Mouse (Mus musculus): Measurements from ENCODE around the gene Top2a. TPM values are rescaled to one million over a fixed set of nuclear protein-coding genes. Genes with fewer than 3 reads are reported as not detected.
"Not testable (repeated sequence)": the region's sequence is repeated elsewhere in the genome, so short reads cannot be mapped to it uniquely, and the experiment has no call there.

Gene Top2a
- total RNA-seq, 2 experiments from 2014 or later = 4.1 to 4.9 TPM

- intact Hi-C loops (cut with DNase I) = no loop called here
- no peak for DNase-seq (ENCODE audit: low spot score in 2 of 2)
Measured at GRCm38 (mm10) chr11:98995987-98996386, 28.0 kb downstream of the Top2a start.

GRCm38 (mm10) chr11:98990866-98991265, 33.1 kb downstream of the Top2a start:
- no peak for DNase-seq (ENCODE audit: low spot score in 2 of 2)
- intact Hi-C loops (cut with DNase I) = no loop called here

- intact Hi-C loops (cut with DNase I) = loop anchor here (10.0 kb wide), 1 partner anchor 317 kb away; no protein-coding TSS in a partner anchor
- not testable (repeated sequence) for DNase-seq (ENCODE audit: low spot score in 2 of 2)
Measured at GRCm38 (mm10) chr11:98988260-98988659, 35.7 kb downstream of the Top2a start.

GRCm38 (mm10) chr11:98985542-98985941, 38.4 kb downstream of the Top2a start:
- intact Hi-C loops (cut with DNase I) = loop anchor here (10.0 kb wide), 1 partner anchor 319 kb away; no protein-coding TSS in a partner anchor

GRCm38 (mm10) chr11:98983551-98983950, 40.4 kb downstream of the Top2a start:
- intact Hi-C loops (cut with DNase I) = loop anchor here (2.0 to 10.0 kb wide), 4 partner anchors 54 to 321 kb away; no protein-coding TSS in a partner anchor
- DNase-seq (ENCODE audit: low spot score in 2 of 2) = no peak

More at GRCm38 (mm10) chr11:98985542-98985941, 38.4 kb downstream of the Top2a start:
- DNase-seq (ENCODE audit: low spot score in 2 of 2) = no peak

GRCm38 (mm10) chr11:98982773-98983133, 41.2 kb downstream of the Top2a start, which contains the start of gene Gjd3:
Gene Gjd3 (minus strand): TSS chr11:98983016.
- intact Hi-C loops (cut with DNase I) = loop anchor here (2.0 to 10.0 kb wide), 4 partner anchors 55 to 322 kb away; no protein-coding TSS in a partner anchor
- no peak for DNase-seq (ENCODE audit: low spot score in 2 of 2)

- intact Hi-C loops (cut with DNase I) = loop anchor here (2.0 to 10.0 kb wide), 4 partner anchors 55 to 323 kb away; no protein-coding TSS in a partner anchor
- DNase-seq (ENCODE audit: low spot score in 2 of 2) = peak; percentile 78 to 79
Measured at GRCm38 (mm10) chr11:98981997-98982772, 41.8 kb downstream of the Top2a start.

GRCm38 (mm10) chr11:98981289-98981996, 42.5 kb downstream of the Top2a start:
- intact Hi-C loops (cut with DNase I) = loop anchor here (5.0 to 10.0 kb wide), 3 partner anchors 56 to 323 kb away; no protein-coding TSS in a partner anchor
- DNase-seq (ENCODE audit: low spot score in 2 of 2) = no peak

GRCm38 (mm10) chr11:98979356-98979755, 44.6 kb downstream of the Top2a start:
- intact Hi-C loops (cut with DNase I) = no loop called here
- DNase-seq (ENCODE audit: low spot score in 2 of 2) = no peak

GRCm38 (mm10) chr11:98978526-98979148, 45.4 kb downstream of the Top2a start:
- intact Hi-C loops (cut with DNase I) = no loop called here

GRCm38 (mm10) chr11:98974871-98975719, 48.9 kb downstream of the Top2a start:
- intact Hi-C loops (cut with DNase I) = loop anchor here (2.0 kb wide), 1 partner anchor 174 kb away; no protein-coding TSS in a partner anchor
- DNase-seq (ENCODE audit: low spot score in 2 of 2) = peak; percentile 85 to 89

More at GRCm38 (mm10) chr11:98978526-98979148, 45.4 kb downstream of the Top2a start:
- no peak for DNase-seq (ENCODE audit: low spot score in 2 of 2)

- intact Hi-C loops (cut with DNase I) = loop anchor here (2.0 kb wide), 1 partner anchor 175 kb away; no protein-coding TSS in a partner anchor
- no peak for DNase-seq (ENCODE audit: low spot score in 2 of 2)
Measured at GRCm38 (mm10) chr11:98974213-98974612, 49.8 kb downstream of the Top2a start.

- intact Hi-C loops (cut with DNase I) = no loop called here
- no peak for DNase-seq (ENCODE audit: low spot score in 2 of 2)
Measured at GRCm38 (mm10) chr11:98973584-98973983, 50.4 kb downstream of the Top2a start.

GRCm38 (mm10) chr11:98972801-98973360, 51.1 kb downstream of the Top2a start:
- no peak for DNase-seq (ENCODE audit: low spot score in 2 of 2)
- intact Hi-C loops (cut with DNase I) = no loop called here

- DNase-seq (ENCODE audit: low spot score in 2 of 2) = peak; percentile 70 to 84
- intact Hi-C loops (cut with DNase I) = no loop called here
Measured at GRCm38 (mm10) chr11:98972215-98972614, 51.8 kb downstream of the Top2a start.

- intact Hi-C loops (cut with DNase I) = loop anchor here (2.0 kb wide), 2 partner anchors 39 to 47 kb away; no protein-coding TSS in a partner anchor
- DNase-seq (ENCODE audit: low spot score in 2 of 2) = peak in 1 of 2 experiments; percentile 65
Measured at GRCm38 (mm10) chr11:98971316-98972031, 52.5 kb downstream of the Top2a start.

- no peak for DNase-seq (ENCODE audit: low spot score in 2 of 2)
- intact Hi-C loops (cut with DNase I) = loop anchor here (2.0 kb wide), 2 partner anchors 38 to 46 kb away; no protein-coding TSS in a partner anchor
Measured at GRCm38 (mm10) chr11:98970191-98970925, 53.6 kb downstream of the Top2a start.

Measured in left cerebral cortex, postnatal 14 days (tissue).